Mouse (Mus musculus) lung, postnatal 36 days (tissue): Measurements from ENCODE around the gene Cel.

ENCODE experiments used
- DNase-seq: peaks from one replicate; pipeline ENCODE4 v3.0.0; 2022; ENCODE audit warnings: mixed read lengths

The Cel gene

DNA sequence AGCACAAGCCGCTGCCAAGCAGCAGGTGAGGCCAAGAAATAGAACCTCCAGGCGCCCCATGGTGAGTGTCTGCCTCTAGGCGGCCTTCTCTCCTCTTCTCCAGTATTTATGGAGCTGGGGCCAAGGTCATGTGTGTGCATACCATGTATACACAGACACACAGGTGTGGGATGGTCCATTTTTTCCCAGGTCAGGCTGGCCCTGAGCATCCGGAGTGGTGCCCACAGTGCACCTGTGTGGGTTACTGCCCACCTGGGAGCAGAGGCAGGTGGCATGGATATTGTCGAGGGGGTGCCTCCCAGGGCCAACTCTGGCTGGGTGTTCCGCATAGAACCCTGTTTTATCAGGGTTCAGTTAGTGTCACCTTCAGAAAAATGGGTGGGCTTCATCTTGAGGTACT is at the start of gene Cel:
Gene Cel, minus strand, starts transcription at position 101 of the 400 bp plus-strand sequence.
- no peak for DNase-seq

DNA sequence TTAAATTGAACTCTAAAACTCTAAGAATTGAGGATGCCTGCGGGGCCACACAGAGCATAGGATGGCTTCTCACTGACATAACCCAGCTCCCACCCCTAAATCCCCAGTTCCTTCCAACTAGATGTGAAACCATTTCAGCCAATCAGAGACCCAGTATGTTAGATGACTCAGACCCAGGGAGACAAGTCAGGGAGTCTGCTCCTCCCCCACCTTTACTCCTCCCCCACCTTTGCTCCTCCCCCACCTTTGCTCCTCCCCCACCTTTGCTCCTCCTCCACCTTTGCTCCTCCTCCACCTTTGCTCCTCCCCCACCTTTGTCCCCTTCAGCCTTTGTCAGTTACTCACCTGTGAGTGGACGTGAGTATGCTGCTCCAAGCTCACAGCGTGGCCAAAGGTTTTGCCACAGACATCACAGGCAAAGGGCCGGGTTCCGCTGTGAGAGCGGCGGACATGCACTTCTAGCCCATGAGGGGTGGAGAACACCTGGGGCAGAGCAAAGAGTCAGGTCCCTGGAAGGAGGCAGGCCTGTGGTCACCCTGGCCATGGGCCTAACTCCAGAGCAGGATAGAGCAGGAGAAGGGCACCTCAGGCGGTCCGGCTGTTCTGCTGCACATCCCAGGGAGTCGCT is 49.3 kb upstream of the Cel start:
- no peak for DNase-seq

DNA sequence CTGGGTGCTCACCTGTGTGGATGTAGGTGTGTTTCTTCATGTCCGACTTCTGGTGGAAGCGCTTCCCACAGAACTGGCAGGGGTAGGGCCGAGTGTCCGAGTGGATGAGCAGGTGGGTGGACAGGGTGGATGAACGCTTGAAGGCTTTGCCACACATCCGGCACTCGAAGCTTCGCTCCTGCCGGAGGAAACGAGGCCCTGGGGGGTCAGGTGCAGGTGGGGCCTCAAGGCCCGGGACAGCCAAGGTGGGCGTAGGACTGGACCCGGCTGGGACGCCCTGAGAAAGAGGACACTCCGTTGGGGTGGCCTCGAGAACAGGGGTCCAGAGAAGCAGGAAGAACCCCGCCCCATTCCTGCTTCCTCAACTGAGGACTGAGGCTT is 48.2 kb upstream of the Cel start:
- no peak for DNase-seq

DNA sequence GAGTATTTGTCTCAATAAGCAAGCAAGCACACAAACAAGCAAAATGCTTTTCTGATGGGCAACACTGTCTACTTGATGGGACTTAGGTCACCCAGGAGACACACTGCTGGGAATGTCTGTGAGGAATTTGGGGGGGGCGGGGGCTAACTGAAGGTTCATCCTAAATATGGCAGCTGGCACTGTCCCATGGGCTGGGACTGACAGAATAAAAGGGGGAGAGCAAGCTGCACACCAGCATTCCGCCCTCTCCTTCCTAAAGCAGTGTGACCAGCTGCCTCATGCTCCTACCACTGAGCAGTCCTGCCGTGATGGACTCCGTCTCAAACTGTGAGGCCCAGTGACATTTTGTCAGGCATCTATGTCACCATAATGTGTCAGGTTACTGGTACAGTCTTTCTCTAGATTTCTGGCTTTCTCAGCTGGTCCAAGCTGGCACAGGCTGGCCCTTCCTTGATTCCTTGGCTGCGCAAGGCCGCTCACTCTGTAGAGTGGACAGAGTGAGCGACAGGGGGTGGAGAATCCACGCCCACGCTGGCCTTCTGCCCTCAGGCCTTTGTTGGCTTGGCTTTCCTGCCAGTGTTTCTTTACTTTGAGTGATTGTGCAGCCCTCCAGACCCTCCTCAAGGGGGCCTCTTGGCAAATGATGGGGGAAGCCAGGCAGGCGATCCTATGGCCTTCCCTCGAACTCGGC is 47.7 kb upstream of the Cel start:
- DNase-seq: peak; percentile 27

DNA sequence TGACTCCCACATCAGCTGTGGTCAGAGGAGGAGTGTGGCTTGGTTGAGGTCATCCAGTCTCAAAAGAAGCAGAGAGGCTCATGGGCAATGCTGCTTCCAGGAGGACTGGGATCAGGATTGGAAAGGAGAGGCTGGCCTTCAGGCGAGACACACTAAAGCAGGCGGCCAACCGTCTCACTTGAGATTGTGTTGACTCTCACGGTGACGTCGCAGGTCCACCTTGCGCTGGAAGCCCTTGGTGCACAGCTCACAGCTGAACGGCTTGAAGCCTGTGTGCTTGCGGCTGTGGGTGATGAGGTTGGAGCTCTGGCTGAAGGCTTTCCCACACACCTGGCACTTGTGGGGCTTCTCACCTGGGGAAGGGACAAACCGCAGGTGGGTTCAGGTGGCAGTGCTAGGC is 46.6 kb upstream of the Cel start:
- DNase-seq: no peak

DNA sequence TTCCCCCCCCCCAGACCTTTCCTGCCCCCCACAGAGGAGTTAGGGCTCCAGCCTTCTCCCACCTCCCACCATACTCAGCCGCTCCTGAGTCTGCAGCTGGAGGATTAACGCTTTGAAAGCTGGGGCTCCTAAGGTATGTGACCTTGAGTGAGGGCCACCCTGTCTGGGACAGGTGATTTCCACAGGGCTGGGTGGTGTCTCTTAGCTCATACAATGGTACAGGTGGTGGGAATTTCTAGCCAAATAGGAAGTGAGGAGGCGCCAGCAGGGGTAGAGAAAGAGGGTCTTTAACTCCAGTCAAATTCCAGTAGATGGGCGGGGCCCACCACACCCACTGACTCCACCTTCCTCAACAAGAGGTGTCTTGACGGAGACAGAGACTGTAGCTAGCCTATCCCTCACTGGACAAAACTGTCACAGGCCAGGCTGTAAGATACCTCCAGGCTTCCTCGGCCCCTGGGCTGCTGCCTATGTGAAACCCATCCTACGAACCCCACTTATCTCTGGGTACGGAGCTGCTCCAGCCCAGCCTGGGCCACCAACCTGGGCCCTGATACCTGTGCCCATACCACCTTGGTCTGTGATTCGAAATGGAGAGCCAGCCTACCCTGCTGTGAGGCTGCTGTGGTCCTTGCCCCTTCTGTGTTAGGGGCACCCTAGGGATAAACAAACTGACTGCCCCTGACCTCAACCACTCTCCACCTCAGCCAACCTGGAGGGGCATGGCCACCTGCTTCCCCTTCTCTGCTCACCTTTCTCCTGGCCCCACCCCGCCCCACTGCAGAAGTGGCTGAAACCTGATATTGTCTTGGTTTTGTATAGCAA is 44.4 kb upstream of the Cel start:
- DNase-seq: peak; percentile 16

DNA sequence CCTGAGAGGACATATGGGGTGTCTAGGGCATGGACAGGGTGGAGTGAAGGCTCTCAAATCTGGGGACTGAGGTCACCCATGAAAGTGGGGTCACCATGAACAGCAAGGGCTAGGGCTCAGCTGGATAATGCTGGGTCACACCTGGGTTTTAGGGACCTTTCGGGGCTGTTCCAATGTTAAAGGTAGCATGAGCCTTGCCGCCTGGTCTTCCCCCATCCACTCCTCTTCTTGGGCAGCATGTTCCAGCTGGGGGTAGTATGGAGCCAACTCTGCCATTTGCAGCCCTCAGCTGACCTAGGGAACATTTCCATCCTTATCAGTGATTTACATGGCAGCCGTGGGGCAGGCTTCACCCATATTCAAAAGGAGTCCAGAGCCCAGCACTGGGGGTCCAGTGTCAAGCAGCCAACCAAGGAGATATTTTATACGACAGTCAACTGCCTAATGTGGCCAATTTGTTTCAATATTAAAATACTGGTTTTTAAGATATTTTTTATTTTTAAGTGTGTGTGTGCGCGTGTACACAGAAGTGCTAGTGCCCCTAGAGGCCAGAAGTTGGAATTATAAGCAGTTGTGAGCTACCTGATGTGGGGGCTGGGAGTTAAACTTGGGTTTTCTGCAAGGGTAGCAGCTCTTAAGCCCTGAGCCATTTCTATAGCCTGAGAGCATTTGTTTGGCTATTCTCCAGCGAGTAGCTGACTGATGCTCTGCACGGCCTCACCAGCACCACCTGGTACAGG is 43.6 kb upstream of the Cel start:
- no peak for DNase-seq

DNA sequence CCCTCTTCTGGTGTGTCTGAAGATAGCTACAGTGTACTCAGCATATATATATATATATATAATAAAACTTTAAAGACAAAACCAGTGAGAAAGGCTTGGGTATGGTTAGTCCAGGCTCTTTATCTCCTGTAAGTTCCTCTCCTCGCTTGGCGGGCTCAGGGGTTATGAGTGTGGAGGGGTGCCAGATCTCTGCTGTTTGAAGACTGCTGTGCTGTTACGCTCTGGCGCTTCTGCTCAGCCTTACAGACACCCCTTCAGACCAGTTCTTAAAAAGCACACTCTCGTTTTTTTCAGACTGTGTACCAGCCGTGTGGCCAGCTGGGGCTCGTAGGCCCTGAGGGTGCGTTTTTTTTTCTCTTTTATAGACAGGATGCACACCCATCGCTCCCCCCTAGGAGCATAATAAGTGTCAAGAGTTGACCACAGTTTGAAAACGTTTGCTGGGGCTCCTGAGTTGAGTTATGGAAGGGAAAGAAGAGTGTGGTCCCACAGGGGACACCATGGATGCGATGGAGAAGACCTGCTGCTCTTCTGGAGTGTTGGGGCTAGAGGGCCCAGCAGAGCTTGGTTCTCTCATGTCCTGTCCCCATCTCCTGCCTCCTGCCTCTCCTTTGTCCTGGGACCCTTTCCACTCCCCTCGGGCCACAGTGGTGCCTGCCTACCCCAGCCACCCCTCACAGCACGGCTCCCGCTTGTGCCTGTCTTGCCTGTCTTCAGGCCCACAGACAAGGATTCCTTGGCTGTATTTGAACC is 42.8 kb upstream of the Cel start:
- no peak for DNase-seq

DNA sequence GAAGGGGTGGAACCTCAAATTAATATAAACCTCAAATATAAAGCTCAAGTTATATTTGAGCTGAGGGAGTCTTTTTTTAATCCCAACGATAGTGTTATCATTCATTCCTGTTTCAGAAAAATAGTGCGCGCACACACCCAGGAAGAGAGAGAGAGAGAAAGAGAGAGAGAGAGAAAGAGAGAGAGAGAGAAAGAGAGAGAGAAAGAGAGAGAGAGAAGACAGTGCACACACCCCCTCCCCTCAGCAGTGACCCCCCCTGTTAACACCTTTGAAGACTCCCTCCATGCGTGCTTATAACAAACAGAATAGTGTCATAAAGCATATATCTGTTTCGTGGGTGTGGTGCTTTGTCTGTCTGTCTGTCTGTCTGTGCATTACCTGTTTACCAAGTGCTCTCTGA is 40.3 kb upstream of the Cel start:
- no peak for DNase-seq

DNA sequence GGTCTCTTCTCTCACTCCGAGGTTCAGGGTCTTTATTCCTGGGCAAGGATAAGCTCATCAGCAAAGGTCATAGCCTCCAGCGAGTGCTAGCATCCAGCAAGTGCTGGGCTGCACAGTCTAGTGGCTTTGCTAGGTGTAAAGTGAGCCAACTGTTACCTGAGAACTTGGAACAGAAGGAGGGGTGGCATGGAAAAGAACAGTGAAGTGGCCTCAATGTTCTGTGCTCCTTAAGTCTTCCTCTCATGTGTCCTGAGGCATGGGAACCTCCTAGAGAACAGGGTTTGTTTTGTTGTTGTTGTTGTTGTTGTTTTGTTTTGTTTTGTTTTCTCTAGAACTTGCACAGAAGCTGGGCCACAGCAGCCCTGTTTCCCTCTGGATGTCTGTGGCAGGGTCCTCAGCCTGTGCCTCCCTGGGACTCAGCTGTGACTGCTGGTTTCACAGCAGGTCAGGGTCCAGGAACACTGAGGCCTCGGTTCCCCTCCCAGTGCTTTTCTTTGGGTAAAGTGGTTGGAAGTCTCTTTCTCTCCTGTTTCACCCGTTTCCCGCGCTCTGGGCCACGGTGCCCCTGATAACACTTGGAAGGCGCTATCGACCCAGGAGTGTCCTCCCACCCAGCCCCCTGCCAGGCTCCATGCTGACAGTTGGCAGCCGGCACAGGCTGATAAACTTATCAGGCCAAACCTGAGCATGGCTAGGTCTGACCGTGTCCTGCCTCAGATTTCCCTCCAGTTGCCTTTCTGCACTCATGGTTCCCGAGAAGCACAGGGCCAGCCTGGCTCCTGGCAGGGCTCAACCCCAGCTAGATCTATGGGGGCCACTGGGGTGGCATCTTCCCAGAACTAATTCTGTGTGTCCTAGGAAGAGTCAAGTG is 38.8 kb upstream of the Cel start:
- DNase-seq: no peak

DNA sequence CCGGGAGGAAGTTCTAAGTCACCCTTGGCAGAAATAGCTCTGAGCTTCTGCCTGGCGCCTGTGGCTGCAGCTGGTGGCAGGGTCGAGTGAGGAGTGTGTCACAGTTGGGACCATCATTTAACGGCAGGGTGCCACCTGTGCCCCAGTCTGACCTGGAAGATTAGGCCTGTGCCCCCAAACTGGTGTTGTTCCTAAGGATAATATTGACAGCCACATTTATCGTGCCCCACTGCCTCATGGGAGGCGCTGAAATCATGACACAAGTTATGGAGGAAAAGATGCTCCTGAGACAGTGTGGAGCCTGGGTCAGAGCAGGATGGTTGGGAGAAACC is 36.3 kb upstream of the Cel start:
- no peak for DNase-seq

DNA sequence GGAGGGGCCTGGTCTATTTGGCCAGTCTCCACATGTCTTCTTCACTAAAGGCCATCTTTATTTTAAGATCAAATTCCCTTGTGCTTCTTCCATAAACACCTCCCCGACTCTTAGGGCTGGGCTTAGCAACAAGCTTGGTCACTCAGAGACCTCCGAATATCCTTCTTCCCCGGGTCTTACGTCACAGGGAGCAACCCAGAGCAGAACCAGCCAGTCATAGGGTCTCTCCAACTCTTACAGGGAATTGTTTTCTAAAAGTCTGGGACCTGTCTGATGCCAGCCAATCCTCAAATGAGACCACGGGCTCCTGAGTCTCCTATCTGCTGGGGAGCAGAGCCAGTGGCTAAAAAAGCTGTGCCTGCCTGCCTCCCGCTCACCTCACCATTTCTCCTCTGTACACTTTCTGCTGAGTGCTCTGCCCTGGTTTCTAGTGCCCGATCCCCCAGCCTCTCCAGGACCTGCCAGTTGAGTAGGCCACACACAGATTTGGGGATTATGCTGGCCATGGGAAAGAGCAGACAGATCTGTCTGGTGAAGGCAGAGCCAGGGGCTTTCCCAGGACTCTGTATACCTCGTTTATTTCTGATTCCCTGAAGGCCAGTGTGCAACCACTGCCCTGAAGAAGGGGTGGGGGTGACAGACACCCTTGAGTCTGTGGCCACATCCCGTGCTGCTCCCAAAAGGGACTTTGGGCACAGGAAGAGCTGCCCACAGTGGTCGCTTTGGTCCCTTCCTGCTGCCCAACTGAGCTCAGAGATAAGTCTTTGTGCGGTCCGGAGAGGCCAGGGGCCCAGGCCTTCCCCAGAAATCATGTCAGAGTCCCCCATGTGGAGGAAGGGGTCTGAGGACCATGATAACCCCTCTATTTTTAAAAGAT is 35.7 kb upstream of the Cel start:
- no peak for DNase-seq

DNA sequence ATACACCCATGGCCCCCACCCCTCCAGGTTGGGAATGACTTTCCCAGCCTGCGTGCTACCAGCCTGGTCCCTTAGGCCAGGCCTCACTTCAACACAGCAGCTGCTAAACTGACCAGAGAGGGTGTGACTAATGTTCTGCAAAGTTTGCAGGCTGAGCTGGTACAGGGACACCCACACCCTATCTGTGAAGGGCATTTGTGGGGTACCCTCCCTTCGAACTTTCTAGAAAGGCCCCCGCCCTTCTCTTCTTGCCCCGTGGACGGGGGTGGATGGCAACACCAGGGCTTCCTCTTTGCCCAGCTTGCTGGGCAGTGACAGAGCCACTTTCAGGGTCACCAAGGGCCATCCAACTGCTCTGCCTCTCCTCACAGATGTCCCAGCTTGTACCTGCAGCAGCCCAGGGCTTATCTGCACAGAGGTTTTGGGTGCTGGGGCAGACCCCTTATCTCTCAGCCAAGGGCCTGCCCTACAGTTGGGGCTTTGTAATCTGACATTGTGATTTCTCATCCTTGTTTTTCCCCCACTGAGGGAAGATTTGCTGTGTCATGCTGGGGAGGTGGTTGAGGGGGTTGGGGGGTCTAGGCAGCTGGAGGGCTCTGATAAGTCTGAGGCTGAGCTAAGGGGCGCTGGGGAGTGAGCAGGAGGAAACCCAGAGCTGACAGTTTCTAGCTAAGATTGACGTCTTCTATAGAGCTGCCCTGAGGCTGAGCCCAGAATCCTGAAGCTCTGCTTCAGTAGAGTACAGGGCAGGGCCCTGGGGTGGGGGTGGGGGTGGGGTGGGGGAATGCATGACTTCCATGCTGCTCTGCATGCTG is 34.7 kb upstream of the Cel start:
- no peak for DNase-seq

DNA sequence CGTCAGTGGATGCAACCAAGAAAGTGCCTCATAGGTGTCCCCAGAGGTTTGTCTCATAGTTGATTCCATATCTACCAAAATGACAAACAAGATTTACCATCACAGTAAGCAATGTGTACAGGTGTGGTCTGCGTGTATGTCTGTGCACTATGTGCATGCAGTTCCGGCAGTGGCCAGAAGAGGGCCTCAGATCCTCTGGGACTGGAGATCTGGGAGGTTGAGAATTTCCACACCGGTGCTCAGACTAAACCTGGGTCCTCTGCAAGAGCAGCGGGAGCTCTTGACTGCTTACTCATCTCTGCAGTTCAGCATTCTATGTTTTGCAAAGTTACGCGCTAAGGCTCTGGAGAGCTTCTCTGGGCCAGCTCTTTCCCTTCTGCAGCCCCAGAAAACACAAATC is 33.8 kb upstream of the Cel start:
- no peak for DNase-seq

DNA sequence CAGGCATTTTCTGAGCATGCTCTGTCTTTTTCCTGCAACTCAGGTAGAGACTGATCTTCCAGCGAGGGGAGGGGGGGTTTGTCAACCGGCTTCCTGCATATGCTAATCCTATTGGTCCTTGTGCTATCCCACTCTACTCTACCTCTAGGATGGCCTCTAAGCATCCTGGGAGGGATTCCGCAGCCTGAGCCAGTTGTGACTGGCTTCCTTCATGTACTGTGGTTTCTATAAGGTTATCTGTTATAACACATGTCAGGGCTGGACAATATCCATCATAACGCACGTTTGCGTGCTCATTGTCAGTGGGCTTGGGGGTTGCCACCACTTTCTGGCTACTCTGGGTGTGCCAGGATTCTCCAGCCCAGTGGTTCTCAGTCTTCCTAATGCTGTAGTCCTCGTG is 32.8 kb upstream of the Cel start:
- no peak for DNase-seq

DNA sequence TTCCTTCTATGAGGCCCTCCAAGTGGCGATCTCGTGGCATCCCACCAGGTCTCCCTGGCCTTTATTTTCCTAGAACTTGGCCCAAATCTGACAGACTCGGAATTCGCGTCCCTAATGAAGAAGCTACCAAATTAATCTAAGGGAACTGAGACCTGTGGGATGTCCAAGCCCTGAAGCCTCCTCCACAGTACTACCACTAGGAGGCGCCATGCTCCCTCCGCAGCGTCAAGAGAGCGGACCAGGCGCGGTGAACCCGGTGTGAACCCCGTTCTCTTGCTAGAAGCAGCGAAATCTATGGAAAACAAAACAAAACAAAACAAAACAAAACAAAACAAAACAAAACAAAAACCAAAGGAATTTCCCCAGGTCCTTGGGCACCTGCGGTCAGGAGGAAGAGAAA is 29.6 kb upstream of the Cel start:
- DNase-seq: peak; percentile 78

DNA sequence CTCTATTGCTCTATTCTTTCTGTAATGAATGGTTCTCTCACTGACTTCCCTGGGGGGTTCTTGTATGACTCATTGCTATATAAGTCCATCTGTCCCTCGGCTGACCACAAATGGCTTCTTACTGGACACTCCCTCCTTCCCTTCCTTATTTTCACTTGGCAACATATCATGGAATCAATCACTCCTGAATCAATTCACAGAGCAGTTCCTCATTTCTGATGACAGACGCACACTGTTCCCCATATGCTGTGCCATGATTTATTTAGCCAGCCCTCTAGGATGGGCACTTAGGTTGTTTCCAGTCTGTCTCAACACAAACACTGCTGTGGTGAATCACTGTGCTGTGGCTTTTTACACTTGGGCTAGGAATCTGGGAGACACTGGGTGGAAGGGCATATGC is 28.3 kb upstream of the Cel start:
- DNase-seq: peak; percentile 46

DNA sequence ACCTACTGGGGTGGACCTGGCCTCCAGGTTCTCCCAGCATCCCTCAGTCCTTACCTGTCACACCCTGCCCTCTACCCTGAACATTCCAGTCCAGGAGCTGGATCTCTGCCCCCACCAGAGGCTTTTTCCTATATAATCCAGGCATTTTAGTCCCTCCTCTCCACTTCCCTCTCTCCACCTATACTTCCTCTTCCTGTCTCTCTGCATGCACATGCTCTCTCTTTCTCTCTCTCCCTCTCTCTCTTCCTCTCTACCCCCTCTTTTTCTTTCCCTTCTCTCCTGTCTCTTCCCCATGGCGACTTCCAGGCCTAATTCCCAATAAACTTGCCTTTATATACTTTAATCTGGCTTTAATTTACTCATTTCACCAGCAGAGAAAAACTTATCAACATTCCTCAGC is 25.4 kb upstream of the Cel start:
- no peak for DNase-seq

DNA sequence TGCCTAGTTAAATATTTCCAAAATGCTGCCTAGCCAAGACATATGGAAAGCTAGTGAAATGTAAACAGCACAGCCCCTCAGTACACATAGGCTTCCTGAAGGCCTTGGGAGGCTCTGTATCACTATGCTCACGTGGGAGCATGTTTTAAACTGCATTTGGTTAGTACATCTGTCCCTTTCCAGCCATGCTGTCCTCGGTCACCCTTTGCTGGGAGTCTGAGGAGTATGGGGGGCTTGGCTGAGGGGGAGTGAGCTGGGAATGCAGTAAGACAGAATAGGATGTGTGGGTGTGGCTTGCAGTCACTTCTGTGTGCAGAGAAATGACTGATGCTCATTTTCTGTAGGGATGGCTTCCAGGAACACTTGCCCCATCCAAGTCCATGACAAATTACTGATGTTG is 22.5 kb upstream of the Cel start:
- no peak for DNase-seq

DNA sequence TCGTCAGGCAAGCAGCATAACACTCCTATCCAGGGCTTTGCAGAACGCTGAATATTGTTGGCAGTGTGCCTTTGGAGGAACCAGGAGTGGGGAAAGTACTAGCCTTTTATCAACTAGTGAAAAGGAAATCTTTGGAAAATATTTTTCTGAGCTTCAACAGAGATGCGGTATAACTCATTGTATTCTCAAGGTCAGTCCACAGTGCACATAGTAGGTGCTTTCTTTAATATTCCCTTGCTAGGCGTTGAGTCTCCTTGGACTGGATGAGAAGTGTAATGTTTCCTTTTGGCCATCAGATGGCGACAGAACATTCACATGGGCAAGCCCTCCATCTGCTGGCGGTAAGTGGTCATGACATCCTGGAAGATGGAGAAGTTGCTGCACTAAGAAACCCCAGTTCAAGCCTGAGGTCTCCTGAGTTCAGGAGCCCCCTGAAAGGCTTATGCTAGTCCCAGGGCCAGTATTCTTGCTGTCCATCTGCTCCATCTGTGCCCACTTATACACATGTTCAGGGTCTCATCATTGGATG is 21.9 kb upstream of the Cel start:
- peak; percentile 93 for DNase-seq
